In genomic region chr10:93575960-93576359, GRCm38 (mm10) we compare ENCODE assay signal across 23 mouse cellular contexts. TPM values are rescaled to one million over a fixed set of nuclear protein-coding genes. Genes with fewer than 3 reads are reported as not detected.
"Had no signal": no experiment of that assay in that cellular context is flagged by ENCODE, and none has a peak within 500 bp of the region (broad histone marks: within the 10 kb centered on the region; RNA-seq: fewer than 3 reads in every experiment).

No protein-coding gene starts in this region.

- H3K27ac ChIP-seq: liver, embryonic 14.5 days; midbrain, embryonic 10.5 days; midbrain, embryonic 12.5 days; neural tube, embryonic 12.5 days; stomach, embryonic 15.5 days; stomach, postnatal 0 days had no signal

- H3K4me3 ChIP-seq: megakaryocyte, embryonic 14.5 days; midbrain, embryonic 10.5 days; midbrain, embryonic 12.5 days; neural tube, embryonic 12.5 days; stomach, embryonic 15.5 days had no signal

- H3K27me3 ChIP-seq: megakaryocyte, embryonic 14.5 days; midbrain, embryonic 12.5 days; neural tube, embryonic 12.5 days; stomach, embryonic 15.5 days had no signal

- H3K36me3 ChIP-seq: neural tube, embryonic 12.5 days; stomach, embryonic 15.5 days had no signal

- H3K9ac ChIP-seq: liver, embryonic 14.5 days; lung, embryonic 14.5 days; midbrain, embryonic 12.5 days; neural tube, embryonic 12.5 days; stomach, embryonic 15.5 days had no signal

- H3K4me2 ChIP-seq: lung, embryonic 14.5 days; midbrain, embryonic 12.5 days; neural tube, embryonic 12.5 days; stomach, embryonic 15.5 days had no signal

- H3K9me3 ChIP-seq: megakaryocyte, embryonic 14.5 days; midbrain, embryonic 10.5 days; midbrain, embryonic 12.5 days; neural tube, embryonic 12.5 days; stomach, embryonic 15.5 days had no signal

- DNase-seq: lung, adult 18-20 months; lung, embryonic 14.5 days; lung, postnatal 10 days; lung, postnatal 4 days; midbrain, embryonic 14.5 days; right cerebral cortex, postnatal 14 days; spleen, adult 18-20 months; thymus, adult 2 months; thymus, postnatal 25 days; thymus, postnatal 4 days had no signal

- H3K4me1 ChIP-seq: midbrain, embryonic 10.5 days; midbrain, embryonic 12.5 days; neural tube, embryonic 12.5 days; stomach, embryonic 15.5 days had no signal

RNA-seq across cellular contexts. Expression of gene Ccdc38, which starts 35.5 kb away (rescaled TPM):
- total RNA-seq: monocyte, adult 5-6 weeks; neutrophil, adult 5-6 weeks had no signal
- polyA plus RNA-seq: small intestine, adult 2 months; urinary bladder, adult 2 months had no signal

RNA-seq across cellular contexts. Expression of gene Amdhd1, which starts 36.1 kb away (rescaled TPM):
- total RNA-seq: midbrain, postnatal 0 days; monocyte, adult 5-6 weeks; neutrophil, adult 5-6 weeks had no signal
- polyA plus RNA-seq: midbrain, embryonic 12.5 days; midbrain, embryonic 14.5 days; neural tube, embryonic 12.5 days; neural tube, embryonic 14.5 days had no signal
